Mouse (Mus musculus) heart, postnatal 14 days (tissue): ENCODE results near the gene Zfp61. TPM values are rescaled to one million over a fixed set of nuclear protein-coding genes. Genes with fewer than 3 reads are reported as not detected.
A peak's percentile ranks its signal among the peaks of the same experiment; 100 is the strongest.

ENCODE experiments used
- DNase-seq, 2 experiments: peaks; one replicate each; pipeline ENCODE4 v3.0.0; 2021 to 2022
- intact Hi-C: fragments of 180-260 bp; cut with DNase I; formaldehyde crosslinking; loops from one replicate; pipeline ENCODE4 v1.15.1; 2025
- microRNA-seq, 2 experiments: library from miRNA; unstranded; fragments of <30 nt; microRNA quantifications; one replicate each; pipeline ENCODE4 v1.2.0; 2021 to 2022
- total RNA-seq, 2 experiments: library from RNA; stranded (reverse); gene quantifications; 2 replicates each; pipeline ENCODE4 v1.2.3; 2021

The Zfp61 gene
- total RNA-seq, 2 experiments from 2014 or later, result 3.3 to 4.0 TPM

DNA sequence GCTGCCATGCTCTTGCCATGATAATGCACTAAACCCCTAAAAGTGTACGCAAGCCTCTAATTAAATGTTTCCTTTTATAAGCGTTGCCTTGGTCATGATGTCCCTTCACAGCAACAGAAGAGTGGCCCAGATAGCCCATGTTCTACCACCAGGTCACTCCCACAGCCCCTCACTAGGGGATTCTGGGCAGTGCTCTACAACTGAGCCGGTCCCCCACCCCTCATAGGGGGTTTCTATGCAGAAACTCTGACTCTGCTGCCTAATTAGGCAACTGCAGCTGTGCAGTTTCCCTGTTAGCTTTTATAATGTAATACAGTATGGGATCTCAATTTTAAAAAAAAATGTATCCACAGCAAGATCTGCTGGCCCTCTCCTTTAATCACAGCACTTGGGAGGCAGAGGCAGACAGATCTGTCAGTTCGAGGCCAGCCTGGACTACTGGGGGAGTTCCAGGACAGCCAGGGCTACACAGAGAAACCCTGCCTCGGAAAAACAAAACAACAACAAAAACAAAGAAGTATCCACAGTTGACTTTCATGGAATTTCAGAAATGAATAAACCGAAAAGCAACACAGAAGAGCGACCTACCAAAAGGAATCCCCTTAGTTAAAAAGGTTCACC lies 31.3 kb downstream of the Zfp61 start:
- intact Hi-C loops, result loop anchor here (2.0 kb wide), 1 partner anchor 15 kb away; the partner anchor contains the start of gene Zfp108
- no peak for DNase-seq

DNA sequence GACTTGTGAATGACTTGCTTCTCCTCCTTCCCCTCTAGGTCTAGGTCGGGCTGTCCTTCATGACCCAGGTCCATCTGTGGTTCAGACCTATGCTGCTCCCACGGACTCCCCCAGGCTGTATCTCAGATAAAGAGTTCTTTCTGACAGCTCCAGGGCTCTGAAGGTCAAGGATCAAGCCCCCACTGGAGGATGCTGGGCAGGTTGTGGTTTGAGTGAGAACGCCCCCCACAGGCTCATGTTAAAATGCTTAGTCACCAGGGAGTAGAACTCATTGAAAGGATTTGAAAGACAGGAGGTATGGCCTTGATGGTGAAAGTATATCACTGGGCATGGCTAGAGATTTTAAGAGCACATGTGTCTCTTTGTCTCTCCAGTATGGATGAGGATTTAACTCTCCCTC lies 31.8 kb downstream of the Zfp61 start:
- DNase-seq, result no peak
- intact Hi-C loops, result loop anchor here (2.0 kb wide), 1 partner anchor 14 kb away; the partner anchor contains the start of gene Zfp108

DNA sequence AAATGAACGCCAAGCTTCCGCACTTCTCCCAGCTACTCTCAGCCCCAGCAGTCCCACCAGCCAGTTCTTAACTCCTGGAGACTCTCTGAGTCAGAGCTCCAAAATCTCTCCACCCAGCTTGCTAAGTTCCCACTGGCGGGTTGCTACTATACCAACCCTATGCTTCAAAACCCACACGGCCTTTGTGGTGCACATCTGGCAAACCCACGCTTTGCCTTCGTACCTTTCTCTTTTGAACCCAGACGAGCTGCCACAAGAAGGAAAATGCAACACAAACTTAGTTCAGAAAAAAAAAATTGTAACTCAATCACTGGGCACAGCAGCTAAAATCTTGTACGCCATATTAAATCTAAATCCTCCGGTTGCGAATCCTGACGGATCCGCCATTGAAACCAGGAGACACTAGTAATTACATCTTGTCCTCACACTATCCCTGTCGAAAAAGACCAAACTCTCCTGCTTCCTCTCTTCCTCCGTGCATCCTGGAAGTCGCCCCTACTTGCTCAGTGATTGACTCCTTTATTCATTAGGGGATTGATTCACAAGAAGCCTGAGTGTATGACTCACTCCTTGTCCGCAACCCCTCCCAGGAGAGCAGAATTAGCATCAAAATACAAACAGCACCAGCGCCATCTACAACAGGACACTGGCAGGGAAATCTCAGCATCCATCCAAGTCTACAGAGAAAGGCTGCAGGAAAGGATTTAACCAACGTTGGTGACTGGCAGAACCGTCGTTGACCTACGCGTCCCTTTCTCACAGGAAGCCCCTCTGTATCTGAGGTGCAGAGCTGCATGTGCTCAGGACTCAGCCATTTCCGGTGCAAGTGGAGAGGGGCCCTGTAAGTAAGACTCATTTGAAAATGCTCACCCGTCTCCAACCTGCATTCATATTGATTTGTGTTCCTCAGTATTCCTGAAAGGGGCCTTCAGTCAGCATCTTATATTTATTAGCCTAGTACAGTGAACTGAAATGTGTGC lies 32.6 kb downstream of the Zfp61 start:
- DNase-seq, result no peak
- intact Hi-C loops, result loop anchor here (2.0 kb wide), 1 partner anchor 14 kb away; the partner anchor contains the start of gene Zfp108

DNA sequence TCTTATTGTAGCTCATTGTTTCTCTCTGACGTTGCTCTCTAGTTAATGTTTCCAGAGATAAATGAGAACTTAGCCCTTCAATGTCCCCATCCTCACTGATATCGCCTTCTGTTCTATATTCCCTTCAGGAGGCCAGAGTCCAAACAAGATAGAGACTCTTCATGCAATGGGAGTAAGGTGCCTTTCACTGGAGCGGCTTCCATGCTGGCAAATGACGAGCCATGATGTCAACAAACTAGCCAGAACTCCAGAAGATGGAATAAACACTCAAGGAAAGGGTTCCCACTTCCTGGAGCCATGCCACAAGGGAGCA lies 41.1 kb downstream of the Zfp61 start:
- no peak for DNase-seq
- intact Hi-C loops, result no loop called here

DNA sequence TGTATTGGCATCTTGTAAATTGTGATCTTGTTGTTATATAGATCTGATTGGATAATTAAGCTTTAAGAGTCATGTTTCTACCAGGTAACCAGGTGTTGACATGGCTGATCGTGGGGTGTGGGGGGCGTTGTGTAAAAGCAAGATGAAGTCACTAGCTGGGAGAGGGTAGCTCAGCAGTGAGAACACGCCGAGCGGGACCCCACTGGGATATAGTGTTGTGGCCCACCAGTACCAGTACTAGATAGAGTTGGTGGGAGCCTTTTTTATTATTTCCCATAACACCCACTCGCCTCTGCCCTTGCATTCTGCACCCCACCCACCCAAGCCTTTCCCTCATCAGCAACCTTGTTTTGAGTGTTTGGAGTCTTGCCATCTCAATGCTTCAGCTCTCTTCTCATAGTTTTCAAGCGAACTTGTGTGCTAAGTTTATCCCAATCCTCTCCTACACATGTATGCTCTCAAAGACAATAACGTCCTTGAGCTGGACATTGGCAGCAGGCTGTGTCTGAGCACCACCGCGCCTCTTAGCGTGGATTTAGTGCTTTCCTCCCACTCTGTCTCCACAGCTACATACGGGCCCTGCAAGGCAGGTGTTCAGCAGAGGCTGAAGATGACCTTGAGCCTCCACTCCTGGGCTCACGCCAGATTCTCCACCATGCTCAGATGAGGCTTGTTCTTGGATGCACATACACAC lies 41.6 kb downstream of the Zfp61 start:
- intact Hi-C loops, result no loop called here

DNA sequence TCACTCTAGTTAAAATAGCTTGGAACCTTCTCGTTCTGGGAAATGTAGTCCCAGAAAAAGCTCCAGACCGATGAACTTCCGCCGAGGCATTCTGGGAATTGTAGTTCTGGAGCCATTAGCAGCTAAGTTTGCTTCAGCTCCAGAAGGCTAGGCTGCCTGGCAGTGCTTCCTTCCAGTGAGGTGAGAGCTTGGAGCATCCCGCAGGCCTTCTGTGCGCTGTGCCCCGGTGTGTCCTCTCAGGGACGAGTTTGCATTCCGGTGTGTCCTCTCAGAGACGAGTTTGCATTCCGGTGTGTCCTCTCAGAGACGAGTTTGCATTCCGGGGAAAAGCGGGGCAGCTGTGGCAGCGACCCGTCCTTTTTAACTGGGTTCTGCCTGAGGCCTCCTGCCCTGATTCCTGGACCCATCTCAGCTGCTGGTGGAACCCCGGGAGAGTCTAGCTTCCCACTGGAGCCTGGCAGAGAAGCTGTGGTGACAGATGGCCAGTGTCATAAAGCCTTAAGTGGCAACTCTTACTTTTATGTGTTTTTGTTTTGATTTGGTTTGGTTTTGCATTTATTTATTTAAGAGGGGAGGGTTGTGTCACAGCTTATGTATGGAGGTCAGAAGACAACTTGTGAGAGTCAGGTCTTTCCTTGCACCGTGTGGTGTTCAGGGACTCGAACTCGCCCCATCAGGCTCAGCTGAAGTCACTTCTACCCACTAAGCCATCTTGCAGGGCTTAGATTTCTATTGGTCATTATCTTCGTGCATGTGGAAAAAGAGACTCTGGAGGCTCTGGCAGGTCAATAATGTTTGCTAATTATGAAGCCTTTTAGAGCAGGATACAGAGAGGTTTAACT lies 46.2 kb downstream of the Zfp61 start, which contains the start of gene Zfp108:
Gene Zfp108 (plus strand): TSS at position 162 of the 842 bp plus-strand sequence.
- DNase-seq, result peak; percentile 72 to 82
- intact Hi-C loops, result loop anchor here (2.0 to 5.0 kb wide), 3 partner anchors 14 to 123 kb away; partner anchors contain the start of gene Zfp235

More for the DNA sequence above, 41.6 kb downstream of the Zfp61 start:
- DNase-seq, result no peak

DNA sequence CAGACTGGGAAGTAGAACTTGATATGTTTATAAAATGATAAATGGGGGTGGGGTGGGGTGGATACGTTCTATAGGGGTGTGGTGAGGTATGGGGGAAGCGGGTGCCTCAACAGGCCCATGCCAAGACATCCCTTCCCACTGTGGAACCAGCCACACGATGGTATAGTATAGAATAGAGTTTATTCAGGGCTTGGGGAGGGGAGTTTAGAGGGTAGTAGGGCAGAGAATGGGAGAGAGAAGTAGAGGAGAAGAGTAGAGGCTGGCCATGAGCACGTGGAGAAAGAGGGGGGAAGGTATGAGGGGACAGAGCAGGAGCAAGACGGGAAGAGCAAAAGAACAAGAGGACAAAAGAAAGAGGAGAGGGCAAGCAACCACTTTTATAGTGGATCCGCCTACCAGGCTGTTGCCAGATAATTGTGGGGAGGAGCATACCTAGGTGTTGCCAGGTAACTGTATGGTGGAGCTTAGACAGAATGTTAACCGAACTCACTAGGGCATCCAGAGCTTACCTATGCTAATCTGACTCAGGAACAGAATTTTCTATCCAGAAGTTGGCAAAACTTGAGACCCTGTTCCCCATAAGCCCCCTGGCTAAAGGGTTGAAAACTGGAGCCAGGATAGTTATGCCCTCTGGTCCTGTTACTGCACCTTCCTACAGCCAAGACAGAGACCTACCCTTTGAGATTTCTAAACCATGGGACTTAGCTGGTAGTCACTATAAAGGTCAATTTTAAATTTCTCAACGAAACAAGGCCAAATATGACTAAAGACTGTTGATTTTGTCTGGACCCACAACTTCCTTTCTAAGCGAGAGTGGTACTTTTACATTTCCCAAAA lies 47.0 kb downstream of the Zfp61 start:
- no peak for DNase-seq
- intact Hi-C loops, result loop anchor here (2.0 to 5.0 kb wide), 3 partner anchors 15 to 122 kb away; partner anchors contain the start of gene Zfp235

Small RNA genes lying within 50 kb of the gene (microRNA-seq; reads per million reads assigned to microRNA genes)
- gene Gm27592, result 0 reads per million in 2 experiments

Other genes starting within 250 kb of the Zfp61 start
- not detected for gene Vmn1r183, start 248.0 kb downstream of the Zfp61 start, total RNA-seq
- 10 to 100 TPM; 10.4 to 11.0 TPM for gene Zfp180, start 219.3 kb downstream of the Zfp61 start, total RNA-seq
- gene Zfp112, start 188.9 kb downstream of the Zfp61 start, total RNA-seq, result 1 to 10 TPM; 3.1 to 5.1 TPM
- 1 to 10 TPM; 6.7 to 6.8 TPM for gene Zfp235, start 167.1 kb downstream of the Zfp61 start, total RNA-seq
- gene Zfp114, start 126.2 kb downstream of the Zfp61 start, total RNA-seq, result under 1 TPM; 0.12 to 0.15 TPM
- 1 to 10 TPM; 4.0 to 5.0 TPM for gene Zfp111, start 89.8 kb downstream of the Zfp61 start, total RNA-seq
- 1 to 10 TPM; 1.9 to 2.1 TPM for gene Zfp109, start 63.7 kb downstream of the Zfp61 start, total RNA-seq
- gene Zfp108, start 46.4 kb downstream of the Zfp61 start, total RNA-seq, result 1 to 10 TPM; 1.8 to 1.9 TPM
- gene Zfp93, start 30.8 kb downstream of the Zfp61 start, total RNA-seq, result 1 to 10 TPM; 3.1 to 4.9 TPM
- gene Zfp94, start 15.4 kb upstream of the Zfp61 start, total RNA-seq, result 1 to 10 TPM; 1.7 to 2.1 TPM
- not detected for gene Tescl, start 32.7 kb upstream of the Zfp61 start, total RNA-seq
- not detected for gene Lypd5, start 48.0 kb upstream of the Zfp61 start, total RNA-seq
- gene Kcnn4, start 69.0 kb upstream of the Zfp61 start, total RNA-seq, result 1 to 10 TPM; 1.0 to 3.3 TPM
- gene Smg9, start 98.4 kb upstream of the Zfp61 start, total RNA-seq, result 10 to 100 TPM in 1 of 2 experiments, 1 to 10 TPM in 1; 9.4 to 10.2 TPM
- gene Irgc1, start 151.1 kb upstream of the Zfp61 start, total RNA-seq, result not detected
- gene Plaur, start 161.3 kb upstream of the Zfp61 start, total RNA-seq, result 1 to 10 TPM; 3.5 to 4.0 TPM
- 10 to 100 TPM; 14.3 to 14.7 TPM for gene Cadm4, start 180.8 kb upstream of the Zfp61 start, total RNA-seq
- gene Zfp428, start 205.8 kb upstream of the Zfp61 start, total RNA-seq, result 10 to 100 TPM; 13.8 to 14.7 TPM
- gene AC161166.1, start 211.2 kb upstream of the Zfp61 start, total RNA-seq, result not detected
- 10 to 100 TPM; 18.2 to 19.5 TPM for gene Irgq, start 229.5 kb upstream of the Zfp61 start, total RNA-seq
- gene Pinlyp, start 244.9 kb upstream of the Zfp61 start, total RNA-seq, result not detected
- gene Xrcc1, start 245.1 kb upstream of the Zfp61 start, total RNA-seq, result 10 to 100 TPM; 23.8 to 26.3 TPM